Mouse (Mus musculus) thymus, postnatal 36 days (tissue): ENCODE results near the gene Nsrp1.

Experiments used
- DNase-seq, 2 experiments: peaks; one replicate each; pipeline ENCODE4 v3.0.0; 2022; ENCODE audit warnings: mixed read lengths in 2 of 2

Nsrp1 gene

DNA sequence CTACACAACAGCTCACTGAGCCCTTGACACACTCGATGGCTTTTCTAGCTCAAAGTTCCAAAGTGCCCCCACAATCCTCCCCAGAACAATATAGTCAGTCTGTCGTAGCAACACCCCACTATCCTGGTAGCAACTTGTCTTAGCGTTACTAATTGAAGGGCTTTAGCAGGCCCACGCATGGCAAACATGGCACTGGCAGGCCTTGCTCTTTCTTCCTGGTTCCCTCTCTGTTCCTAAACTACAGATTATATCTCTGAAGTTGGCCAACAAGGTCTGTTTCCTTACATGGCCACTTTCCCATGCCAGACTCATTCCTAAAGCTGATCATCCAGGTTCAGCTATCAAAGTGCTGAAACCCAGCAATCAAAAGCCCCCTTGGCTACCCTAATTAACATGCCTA lies 36.3 kb downstream of the Nsrp1 start:
- DNase-seq, result no peak

DNA sequence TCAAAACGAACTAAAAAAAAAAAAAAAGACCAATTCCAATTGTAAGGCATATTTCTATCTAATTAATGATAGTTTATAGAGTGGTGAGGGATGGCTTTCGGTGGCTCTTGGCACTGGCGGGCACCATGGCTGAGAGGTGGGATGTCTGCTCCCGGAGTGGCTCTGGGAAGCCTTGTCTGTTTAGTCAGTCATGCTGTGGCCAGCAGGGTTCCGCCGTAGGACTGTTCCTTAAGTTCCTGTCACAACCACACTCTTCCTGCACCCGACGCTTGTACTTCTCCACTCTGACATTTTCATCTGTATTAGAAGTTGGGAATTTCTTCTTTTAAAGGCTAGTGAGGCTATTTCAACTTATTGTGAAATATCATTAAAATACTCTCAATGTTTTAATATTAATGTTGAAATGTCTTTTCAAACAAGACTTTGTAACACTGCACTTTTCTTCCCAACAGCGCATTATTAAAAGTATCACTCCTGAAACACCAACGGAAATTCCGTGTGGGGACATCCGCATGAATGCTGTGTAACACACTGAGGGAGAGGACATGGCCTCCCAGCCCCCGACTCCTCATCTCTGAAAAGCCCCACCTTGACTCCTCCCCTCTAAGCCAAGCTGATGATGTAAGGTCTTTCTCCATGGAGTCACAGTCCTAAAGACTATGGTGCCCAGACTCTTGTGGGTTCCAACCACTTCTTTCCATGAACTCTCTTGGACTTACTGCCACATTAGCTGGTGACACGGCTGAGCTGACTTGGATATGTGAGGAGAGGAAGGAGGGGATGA lies 46.9 kb downstream of the Nsrp1 start:
- no peak for DNase-seq

DNA sequence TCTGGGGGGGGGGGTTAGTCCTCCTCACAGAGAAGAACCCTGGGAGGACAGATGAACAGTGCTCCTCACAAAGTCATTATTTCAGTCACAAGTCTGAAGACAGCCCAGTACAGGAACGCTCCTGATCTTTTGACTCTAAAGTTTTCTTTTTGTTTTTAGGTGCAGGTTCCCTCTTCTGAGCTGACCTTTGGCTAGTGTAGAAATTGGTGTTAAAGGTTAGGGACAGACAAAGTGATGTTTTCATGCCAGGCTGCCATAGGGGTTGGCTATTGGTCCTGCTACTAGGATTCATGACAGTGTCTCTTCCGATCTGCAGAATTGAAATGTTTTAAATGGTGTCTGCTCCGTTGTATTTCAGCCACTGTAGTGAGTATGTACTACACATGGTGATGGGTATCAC lies 50.1 kb downstream of the Nsrp1 start:
- no peak for DNase-seq

DNA sequence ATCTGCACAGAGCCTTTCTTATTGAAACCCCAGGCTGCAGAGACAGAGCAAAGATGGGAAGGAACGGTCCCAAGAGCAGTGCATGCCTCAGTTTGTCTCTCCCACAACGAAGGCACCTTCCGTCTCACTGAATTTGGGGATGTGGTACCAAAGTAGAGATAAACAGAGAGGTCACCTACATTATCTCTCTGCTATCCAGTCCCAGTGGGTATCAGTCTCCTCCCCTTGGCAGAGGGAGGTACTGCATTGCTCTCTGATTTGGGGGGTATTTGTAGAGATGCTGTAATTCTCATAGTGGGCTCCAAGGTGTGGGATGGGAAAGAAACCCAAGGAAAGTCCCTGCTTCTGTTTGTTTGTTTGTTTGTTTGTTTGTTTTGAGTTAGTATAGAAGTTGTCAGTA lies 51.7 kb downstream of the Nsrp1 start:
- DNase-seq, result no peak

DNA sequence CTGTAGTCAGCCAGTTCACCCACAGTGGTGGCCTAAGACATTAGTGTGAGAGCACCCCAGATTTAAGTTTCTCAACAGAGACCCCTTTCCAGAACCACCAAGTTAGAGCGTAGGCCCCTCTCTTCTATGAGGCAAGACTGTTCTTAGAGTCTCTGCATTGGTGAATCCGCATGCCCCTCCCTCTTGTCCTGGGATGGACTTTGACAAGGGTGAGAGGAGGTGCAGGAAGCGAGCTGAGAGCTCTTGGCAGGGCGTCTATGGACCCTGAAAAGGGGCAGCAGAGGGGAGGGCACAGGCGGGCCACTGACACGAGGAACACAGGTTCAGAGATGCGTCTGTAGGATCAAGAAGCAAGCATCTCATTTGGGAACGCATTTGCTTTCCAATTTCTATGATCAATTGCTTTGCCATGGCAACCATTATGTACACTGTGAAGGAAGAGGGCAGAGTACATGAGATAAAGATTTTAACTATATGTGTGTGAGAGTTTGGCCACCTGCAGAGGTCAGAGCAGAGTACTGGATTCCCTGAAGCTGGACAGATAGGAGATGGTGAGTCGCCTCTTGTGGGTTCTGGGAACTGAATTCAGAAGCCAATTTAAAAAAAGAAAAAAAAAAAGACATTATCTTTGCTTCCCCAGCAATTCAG lies 56.4 kb downstream of the Nsrp1 start:
- no peak for DNase-seq

DNA sequence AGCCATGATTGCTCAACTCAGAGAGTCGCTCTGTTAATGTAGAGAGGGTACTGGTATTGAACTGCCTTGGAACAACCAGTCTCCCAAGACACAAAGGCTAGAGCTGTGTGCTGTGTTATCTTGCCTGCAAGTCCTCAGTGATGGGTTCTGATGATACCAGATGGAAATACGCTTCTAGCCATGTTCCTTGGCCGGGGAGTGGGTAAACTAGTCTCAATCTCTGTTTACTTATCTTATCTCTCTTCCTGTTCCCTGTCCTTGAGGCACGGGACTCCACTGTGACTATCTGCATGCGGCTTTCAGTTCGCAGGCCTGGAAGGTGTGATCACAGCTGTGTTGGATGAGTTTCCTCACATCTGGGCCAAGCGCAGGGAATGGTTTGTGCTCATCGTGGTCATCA lies 58.7 kb downstream of the Nsrp1 start:
- DNase-seq, result no peak

DNA sequence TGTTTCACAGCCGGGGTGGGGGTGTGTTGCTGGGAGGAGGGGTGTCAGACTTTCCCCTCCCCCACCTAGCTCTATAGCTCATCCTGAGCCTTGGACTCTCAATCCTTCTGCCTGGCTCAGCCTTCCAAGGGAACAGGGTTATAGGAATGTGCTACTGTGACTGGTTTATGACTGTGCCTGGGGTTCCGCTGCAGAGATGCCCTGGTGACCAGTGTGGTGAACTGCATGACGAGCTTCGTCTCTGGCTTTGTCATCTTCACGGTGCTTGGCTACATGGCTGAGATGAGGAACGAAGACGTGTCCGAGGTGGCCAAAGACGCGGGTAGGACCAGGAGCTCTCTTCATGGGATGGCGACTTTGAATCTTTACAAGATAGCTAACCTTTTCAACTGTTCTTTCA lies 60.2 kb downstream of the Nsrp1 start:
- no peak for DNase-seq

DNA sequence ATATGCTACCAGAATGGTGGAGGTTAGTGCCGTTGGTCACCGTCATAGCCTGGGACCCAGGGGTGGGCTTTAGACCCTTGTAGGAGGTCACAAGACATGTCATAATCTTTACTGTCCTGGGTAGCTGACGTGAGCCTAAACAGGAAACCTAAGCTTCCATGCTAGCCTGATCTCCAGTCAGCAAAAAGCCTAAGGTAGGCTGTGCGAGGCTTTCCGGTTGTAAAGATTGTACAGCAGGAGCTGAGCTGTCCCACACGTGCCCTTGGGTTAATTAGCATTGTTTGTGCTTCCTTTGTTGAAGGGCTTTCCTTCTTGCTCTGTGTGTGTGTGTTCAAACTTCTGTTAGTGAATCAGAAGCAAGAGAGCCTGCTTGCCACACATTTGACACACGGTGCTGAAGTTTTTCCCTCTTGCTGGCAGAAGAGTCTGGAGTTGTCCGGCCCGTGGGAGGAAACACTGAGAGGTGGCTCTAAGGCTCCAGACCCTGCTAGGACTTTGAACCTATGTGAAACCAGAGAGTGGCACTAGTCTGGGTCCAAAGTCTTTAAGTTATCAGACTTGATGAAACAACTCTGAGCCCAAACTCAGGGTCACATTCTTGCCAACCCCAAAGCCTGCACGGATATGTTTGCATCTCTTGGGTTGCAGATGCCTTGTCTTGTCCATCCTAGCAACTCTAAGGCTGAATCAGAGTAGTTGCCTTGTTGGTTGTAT lies 67.3 kb downstream of the Nsrp1 start:
- no peak for DNase-seq

DNA sequence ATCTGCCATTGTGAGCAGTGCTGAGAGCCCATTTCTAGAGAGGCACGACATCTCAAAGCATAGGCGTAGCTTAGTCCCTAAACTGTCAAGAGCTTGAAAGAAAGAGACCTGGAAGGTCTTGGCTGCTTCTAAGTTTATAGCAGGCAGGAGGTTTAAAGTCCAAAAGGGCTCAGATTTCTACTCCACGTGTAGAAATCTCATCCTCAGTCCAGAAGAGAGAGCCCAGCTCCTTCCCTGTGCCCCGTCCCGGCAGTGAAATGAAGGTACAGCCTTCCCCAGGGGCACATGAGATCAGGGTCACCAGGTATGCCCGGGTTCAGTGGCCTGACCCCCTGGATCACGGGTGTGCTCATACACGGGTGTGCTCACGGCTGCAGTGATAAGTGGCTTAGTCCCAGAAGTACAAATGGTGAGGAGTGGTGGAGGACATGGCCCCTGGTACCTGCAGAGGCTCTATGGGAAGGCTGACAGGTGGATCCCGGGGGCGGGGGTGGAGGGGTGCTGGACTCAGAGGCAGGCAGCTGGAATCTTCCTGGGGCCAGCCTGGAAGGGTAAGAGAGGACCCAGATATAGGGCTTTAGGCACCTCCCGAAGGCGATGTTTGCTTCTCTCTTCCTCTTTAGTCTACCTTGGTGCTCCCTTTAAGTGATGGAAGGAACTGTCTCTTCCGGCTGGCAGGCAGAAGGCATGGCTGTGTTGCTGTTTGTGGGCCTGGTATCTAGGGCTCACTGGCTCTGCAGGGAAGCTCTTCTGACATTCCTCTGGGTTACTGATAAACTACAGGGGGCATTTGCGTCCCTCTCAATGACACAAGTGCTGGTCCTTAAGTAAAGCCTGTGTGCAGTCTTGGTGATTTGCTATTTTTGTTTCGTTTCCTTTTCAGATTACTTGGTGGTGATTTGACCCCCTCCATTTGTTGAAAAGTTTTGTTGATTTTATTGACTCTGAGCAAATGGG lies 68.9 kb downstream of the Nsrp1 start:
- no peak for DNase-seq

DNA sequence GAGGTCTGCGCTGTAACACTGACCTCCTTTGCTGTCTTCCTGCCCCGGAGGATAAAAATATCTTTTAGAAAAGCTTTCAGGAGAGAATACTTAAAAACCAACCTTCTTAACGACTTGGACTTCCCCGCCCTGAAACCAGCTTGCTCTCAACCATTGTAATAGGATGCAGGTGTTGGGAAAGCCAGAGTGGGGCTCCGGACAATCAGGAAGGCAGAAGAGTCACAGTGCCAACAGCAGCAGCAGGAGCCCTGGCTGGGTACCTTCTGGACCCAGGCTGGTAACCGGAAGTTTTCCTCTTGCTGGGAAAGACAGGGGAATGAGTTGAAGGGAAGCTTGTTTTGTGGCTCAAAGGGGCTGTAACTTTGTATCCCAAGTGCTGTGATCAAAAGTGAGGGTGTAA lies 71.6 kb downstream of the Nsrp1 start:
- DNase-seq, result no peak

DNA sequence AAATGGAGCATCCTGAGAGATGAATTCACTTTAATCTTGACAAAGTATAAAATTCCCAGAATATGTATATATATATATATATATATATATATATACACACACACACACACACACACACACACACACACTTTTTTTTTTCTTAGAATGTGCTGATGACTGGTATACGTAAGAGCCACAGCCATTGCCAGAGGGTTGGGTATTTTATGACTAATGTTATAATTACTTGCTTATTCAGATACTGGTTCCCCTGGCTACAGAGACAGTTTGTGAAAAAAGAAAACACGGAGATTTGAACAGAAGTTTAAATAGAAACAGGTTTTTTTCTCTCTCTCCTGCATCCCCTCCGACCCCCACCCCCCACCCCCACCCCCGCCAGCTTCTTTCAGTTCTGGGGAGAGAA lies 72.4 kb downstream of the Nsrp1 start:
- DNase-seq, result no peak

DNA sequence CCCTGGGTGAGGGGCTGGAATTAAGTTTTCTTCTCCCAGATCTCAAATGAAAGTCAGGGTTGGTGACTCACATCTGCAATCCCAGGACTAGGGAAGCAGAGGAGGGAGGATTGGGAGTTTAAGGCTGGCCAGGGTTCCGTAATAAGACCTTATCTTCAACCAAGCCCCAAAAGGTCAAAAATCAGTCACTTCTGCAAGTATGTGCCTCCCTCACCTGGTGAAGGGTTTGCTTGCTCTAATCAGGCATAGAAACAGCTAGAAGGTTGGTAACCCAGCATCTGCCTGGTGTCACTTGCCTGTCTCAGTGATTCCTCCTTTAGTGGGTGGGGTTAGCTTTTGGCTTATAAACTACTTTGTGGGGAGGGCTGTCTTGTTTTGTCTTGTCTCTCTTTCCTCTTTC lies 75.9 kb downstream of the Nsrp1 start:
- DNase-seq, result no peak

DNA sequence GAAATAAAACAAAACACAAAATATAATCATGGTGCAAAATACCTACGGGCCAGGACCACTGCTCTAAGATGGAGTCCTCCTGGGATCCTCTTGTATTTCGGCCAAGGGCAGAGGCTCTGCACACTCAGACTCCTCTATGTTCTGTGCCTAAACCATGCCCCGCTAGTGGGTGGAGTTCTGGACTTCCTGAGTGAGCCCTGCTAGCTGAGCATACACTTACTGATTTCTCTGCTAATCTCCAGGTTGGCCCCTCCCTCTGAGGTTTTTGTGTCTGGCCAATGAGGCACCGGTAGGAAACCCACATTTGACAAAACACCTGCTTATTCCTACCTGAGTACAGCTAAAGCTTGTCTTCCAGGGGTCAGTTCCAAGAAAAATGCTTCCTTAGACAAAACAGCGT lies 77.5 kb downstream of the Nsrp1 start:
- no peak for DNase-seq

DNA sequence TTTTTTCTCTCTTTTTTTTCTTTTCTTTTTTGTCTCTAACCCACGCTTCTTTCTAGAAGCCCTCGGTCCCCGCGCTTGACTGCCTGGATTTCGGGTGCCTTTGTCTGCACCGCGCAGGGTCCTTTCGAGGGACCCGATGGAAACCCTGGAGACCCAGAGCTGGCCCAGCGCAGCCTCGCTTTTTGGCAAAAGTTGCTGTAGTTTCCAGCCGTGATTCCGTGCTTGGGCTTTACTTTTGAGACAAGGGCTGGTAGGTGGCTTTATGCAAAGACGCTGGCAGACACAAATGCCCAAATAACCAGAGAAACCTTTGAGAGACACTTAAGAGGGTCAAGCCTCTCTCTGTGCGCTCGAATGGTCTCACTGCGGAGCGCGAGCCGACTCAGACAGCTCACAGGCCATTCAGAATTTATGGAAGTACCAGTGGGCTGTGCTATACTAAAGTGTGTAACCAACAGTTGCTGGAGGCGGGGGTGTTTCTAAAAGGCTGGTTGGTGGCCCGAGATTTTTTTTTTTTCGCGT lies 79.5 kb downstream of the Nsrp1 start:
- no peak for DNase-seq

DNA sequence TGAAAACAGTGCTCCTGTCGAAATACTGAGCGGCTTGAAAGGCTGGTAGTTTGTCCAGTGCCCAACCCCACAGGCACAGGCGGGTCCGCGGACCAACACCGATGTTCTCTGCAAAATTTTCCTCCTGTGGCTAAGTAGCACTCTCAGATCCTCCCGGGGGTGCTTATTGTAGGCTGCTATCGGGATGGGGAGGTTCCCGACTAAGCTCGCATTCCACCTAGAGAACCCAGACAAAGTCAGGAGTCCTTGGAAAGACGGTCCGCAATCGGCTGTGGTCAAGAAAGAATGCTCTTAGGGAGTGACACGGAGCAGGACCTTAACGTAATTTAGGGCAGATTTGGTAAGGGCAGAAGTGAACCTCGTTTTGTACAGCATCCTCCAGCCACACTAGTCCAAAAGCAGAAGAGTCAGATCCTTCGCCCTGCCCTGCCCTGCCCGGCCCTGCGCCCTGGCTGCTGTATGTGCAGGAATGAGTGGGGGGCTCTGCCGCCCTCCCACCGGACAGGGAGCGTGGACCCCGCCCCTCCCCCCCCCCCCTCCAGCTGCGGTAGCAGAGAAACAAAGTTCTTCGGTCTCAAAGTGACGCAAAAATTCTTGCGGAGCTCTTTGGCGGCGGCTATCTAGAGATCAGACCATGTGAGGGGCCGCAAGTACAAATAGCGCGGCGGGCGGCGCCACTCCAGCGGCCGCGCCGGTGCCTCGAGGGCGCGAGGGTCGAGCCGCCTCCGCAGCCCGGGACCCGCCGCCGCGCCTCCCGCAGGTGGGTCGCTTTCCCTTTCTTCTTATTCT lies 80.1 kb downstream of the Nsrp1 start, which contains the start of gene Slc6a4:
Gene Slc6a4 (plus strand): TSS at position 688 of the 789 bp plus-strand sequence.
- no peak for DNase-seq

DNA sequence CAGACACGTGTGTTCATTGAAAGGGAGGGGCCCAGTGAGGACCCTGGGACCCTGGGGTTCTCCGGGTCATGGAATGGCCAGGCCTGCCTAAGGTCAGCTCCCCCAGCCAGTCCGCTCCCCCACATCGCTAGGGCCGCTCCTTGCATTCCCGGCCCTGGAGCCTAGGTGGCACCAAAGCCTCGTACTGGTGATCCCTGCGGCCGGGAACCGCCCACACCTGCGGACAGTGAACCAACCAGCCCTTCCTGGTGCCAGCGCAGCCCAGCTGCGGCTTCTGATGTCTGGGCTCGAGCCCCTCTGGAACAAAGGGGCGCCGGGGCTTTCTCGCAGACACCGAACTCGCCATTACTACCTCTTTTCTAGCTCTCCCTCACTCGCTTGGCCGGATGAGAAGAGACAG lies 80.9 kb downstream of the Nsrp1 start:
- peak; percentile 60 to 67 for DNase-seq

DNA sequence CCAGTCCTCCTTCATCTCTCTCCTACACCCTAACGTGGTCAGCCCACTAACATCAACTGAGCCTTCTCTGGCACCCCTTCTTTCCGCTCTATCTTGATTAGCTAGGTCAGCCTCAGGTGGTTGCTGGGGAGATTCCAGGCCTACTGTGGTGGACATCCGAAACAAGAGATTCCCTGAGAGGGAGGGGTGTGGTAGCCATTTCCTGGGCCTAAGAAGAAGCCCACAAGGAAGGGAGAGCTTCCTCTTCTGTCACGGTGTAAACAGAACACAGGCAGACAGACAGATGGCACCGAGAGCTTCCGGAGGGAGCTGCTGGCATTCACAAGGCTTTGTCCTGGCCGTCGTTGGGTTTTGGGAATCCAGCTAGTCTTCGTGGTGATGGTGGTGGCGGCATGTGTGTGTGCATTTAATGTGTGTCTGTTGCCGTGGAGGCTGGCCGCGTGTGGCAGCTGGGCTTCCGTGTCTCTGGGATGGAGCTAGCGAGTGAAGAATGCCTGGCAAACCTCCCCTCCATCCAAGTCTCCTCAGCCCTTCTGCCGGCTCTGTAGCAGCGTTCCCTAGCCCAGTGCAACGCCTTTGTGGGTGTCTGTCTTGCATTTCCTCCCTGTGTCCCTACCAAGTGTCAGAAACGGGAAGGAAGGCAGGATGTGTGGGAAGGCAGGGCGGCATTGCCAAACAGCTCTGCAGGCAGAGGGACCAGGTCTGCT lies 82.1 kb downstream of the Nsrp1 start:
- no peak for DNase-seq
